Mouse (Mus musculus): ENCODE results near the gene Minos1. TPM values are rescaled to one million over a fixed set of nuclear protein-coding genes. Genes with fewer than 3 reads are reported as not detected.

The Minos1 gene
- polyA plus RNA-seq, 1 experiment from 2014 or later: 658 TPM

GRCm38 (mm10) chr4:139068287-139068686, 62.6 kb downstream of the Minos1 start:
- no peaks in the 10 kb centered on the region for H3K4me1 ChIP-seq (ENCODE audit: control insufficient read depth, insufficient read depth, low read length)
- H3K36me3 ChIP-seq (ENCODE audit: control insufficient read depth, insufficient read depth, low read length): no peaks in the 10 kb centered on the region
- no peak overlapping the region for H3K4me2 ChIP-seq (ENCODE audit: low read depth, low read length)
- no peak overlapping the region for H3K9ac ChIP-seq (ENCODE audit: low read depth, low read length)
- H3K4me3 ChIP-seq (ENCODE audit: low read length): no peak overlapping the region
- no peaks in the 10 kb centered on the region for H3K9me3 ChIP-seq (ENCODE audit: control insufficient read depth, low read length)
- H3K27me3 ChIP-seq (replicated peaks; ENCODE audit: control insufficient read depth, insufficient read depth, low read length): peaks cover 4% of the 10 kb centered on the region; the same call in 1 of the 2 replicates
- 42% methylated on average over 4 of the region's 4 CpGs for WGBS
- H3K27ac ChIP-seq (ENCODE audit: low read length): no peak overlapping the region
- ATAC-seq: no peak

DNA sequence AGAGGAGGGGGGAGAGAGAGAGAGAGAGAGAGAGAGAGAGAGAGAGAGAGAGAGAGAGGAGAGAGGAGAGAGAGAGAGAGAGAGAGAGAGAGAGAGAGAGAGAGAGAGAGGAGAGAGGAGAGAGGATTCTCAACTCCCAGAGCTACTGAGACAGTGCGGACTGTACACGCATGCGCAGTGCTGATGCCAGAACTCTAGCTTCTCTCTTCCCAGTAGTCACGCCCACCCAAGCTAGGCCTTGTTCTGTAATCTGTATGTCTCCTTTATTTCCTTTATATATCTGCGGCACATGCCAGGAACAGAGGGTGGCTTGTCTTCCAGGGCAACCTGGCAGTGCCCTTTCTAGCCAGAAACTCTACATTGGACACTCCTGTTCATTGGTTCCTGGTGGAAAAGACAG, 66.1 kb downstream of the Minos1 start:
- no peak overlapping the region for H3K4me3 ChIP-seq (ENCODE audit: low read length)
- no peak overlapping the region for H3K9ac ChIP-seq (ENCODE audit: low read depth, low read length)
- ATAC-seq: no peak
- H3K9me3 ChIP-seq (ENCODE audit: control insufficient read depth, low read length): no peaks in the 10 kb centered on the region
- 84% methylated on average over 5 of the region's 5 CpGs for WGBS
- no peaks in the 10 kb centered on the region for H3K27me3 ChIP-seq (replicated peaks; ENCODE audit: control insufficient read depth, insufficient read depth, low read length)
- H3K36me3 ChIP-seq (ENCODE audit: control insufficient read depth, insufficient read depth, low read length): no peaks in the 10 kb centered on the region
- no peaks in the 10 kb centered on the region for H3K4me1 ChIP-seq (ENCODE audit: control insufficient read depth, insufficient read depth, low read length)
- H3K27ac ChIP-seq (ENCODE audit: low read length): no peak overlapping the region
- H3K4me2 ChIP-seq (ENCODE audit: low read depth, low read length): no peak overlapping the region

DNA sequence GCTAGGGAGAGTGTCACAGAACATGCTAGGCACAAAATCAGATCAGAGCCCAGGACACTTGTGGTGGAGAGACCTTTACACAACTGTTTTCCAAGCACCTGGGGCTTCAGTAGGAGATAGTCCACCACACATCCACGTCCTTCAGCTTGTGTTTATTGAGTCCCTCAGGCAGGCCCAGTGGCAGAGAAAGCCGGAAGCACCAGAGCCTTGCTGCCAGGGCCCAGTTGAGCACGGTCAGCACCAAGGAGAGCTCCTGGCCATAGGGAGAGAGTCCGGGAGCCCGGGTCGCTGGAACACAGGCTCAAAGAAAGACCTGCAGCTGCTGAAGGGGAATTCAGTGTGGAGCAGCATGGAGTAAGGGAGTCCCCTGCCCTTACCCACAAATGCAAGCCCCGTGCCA, 71.3 kb downstream of the Minos1 start:
- Histone ChIP-seq H3K27ac (ENCODE audit: low read length) (no peak overlapping the region), H3K36me3 (ENCODE audit: control insufficient read depth, insufficient read depth, low read length) (no peaks in the 10 kb centered on the region), H3K9ac (ENCODE audit: low read depth, low read length) (no peak overlapping the region), H3K4me2 (ENCODE audit: low read depth, low read length) (no peak overlapping the region), H3K9me3 (ENCODE audit: control insufficient read depth, low read length) (no peaks in the 10 kb centered on the region), H3K4me1 (ENCODE audit: control insufficient read depth, insufficient read depth, low read length) (no peaks in the 10 kb centered on the region), H3K27me3 (replicated peaks; ENCODE audit: control insufficient read depth, insufficient read depth, low read length) (no peaks in the 10 kb centered on the region), H3K4me3 (ENCODE audit: low read length) (no peak overlapping the region)
- 7% methylated on average over 7 of the region's 7 CpGs for WGBS
- ATAC-seq: no peak

- Histone ChIP-seq H3K27ac (ENCODE audit: low read length) (no peak overlapping the region), H3K36me3 (ENCODE audit: control insufficient read depth, insufficient read depth, low read length) (no peaks in the 10 kb centered on the region), H3K9me3 (ENCODE audit: control insufficient read depth, low read length) (no peaks in the 10 kb centered on the region), H3K4me1 (ENCODE audit: control insufficient read depth, insufficient read depth, low read length) (no peaks in the 10 kb centered on the region), H3K27me3 (replicated peaks; ENCODE audit: control insufficient read depth, insufficient read depth, low read length) (no peaks in the 10 kb centered on the region), H3K4me3 (ENCODE audit: low read length) (no peak overlapping the region), H3K9ac (ENCODE audit: low read depth, low read length) (no peak overlapping the region), H3K4me2 (ENCODE audit: low read depth, low read length) (no peak overlapping the region)
- WGBS: 87% methylated on average over 5 of the region's 5 CpGs
- no peak for ATAC-seq
Observed at GRCm38 (mm10) chr4:139058029-139058428, 72.9 kb downstream of the Minos1 start.

DNA sequence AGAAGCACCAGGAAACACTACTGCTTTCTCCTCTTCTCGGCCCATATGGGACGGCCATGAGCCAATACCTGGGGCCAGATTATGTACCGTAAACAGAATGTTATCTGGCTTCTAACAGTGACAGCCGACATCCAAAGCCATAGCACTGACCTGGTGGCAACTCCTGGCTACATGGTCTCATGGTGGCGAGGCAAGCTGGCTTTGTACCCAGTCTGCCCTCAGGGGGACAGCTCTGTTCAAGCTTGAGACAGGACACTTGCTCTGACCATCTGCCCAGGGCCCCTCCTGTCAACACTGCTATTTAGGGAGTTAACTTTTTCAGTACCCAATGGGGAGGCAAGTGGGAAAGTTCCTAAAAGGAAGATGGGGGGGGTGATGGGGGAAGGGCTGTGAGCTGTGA, 73.6 kb downstream of the Minos1 start:
- ATAC-seq: no peak
- 64% methylated on average over 5 of the region's 5 CpGs for WGBS
- no peaks in the 10 kb centered on the region for H3K9me3 ChIP-seq (ENCODE audit: control insufficient read depth, low read length)

DNA sequence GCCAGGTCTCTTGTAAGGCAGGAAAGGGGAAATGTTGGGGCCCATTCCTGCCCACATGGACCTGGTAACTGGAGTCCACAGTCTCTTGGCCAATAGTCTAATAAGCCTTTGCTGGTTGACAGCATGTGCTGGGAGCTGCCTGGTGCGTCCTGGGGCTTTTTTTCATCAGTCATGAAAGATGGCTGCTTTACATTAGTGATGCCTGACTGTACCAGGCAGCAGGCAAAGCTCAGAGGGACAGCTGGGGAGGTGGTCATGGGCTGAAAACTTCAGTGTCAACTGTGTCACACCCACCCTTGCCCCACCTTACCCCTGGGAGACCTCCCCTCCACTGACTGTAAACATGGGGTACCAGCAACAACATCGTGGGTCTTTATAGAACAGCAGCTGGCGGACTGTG, 75.2 kb downstream of the Minos1 start:
- H3K27me3 ChIP-seq (replicated peaks; ENCODE audit: control insufficient read depth, insufficient read depth, low read length): no peaks in the 10 kb centered on the region
- H3K4me2 ChIP-seq (ENCODE audit: low read depth, low read length): no peak overlapping the region
- H3K4me3 ChIP-seq (ENCODE audit: low read length): no peak overlapping the region
- ATAC-seq: no peak
- H3K36me3 ChIP-seq (ENCODE audit: control insufficient read depth, insufficient read depth, low read length): no peaks in the 10 kb centered on the region
- no peak overlapping the region for H3K27ac ChIP-seq (ENCODE audit: low read length)
- 75% methylated on average over 3 of the region's 3 CpGs for WGBS
- H3K4me1 ChIP-seq (ENCODE audit: control insufficient read depth, insufficient read depth, low read length): no peaks in the 10 kb centered on the region
- H3K9ac ChIP-seq (ENCODE audit: low read depth, low read length): no peak overlapping the region
- H3K9me3 ChIP-seq (ENCODE audit: control insufficient read depth, low read length): no peaks in the 10 kb centered on the region

More for the DNA sequence above, 73.6 kb downstream of the Minos1 start:
- H3K4me3 ChIP-seq (ENCODE audit: low read length): no peak overlapping the region
- no peak overlapping the region for H3K4me2 ChIP-seq (ENCODE audit: low read depth, low read length)
- no peak overlapping the region for H3K27ac ChIP-seq (ENCODE audit: low read length)
- H3K4me1 ChIP-seq (ENCODE audit: control insufficient read depth, insufficient read depth, low read length): no peaks in the 10 kb centered on the region
- no peaks in the 10 kb centered on the region for H3K27me3 ChIP-seq (replicated peaks; ENCODE audit: control insufficient read depth, insufficient read depth, low read length)
- H3K36me3 ChIP-seq (ENCODE audit: control insufficient read depth, insufficient read depth, low read length): no peaks in the 10 kb centered on the region
- H3K9ac ChIP-seq (ENCODE audit: low read depth, low read length): no peak overlapping the region

DNA sequence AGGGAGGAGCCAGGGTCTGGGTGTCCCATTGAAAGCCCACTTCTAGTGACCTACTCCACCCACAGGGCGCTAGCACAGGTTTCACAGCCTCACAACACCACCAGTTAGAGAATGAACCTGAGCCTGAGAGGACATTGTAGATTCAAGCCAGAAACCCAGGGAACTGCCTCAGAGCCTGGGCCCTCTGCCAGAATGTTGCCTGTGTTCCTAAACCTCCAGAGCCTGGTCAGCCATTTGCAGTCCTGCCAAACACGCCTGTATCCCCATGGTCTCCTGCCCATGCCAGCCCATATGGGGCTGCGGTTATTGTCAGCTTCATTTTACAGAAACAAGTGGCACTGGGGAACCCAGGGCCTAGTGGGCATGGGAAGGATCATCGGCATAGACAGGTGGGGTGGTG, 75.6 kb downstream of the Minos1 start:
- H3K4me2 ChIP-seq (ENCODE audit: low read depth, low read length): no peak overlapping the region
- H3K4me1 ChIP-seq (ENCODE audit: control insufficient read depth, insufficient read depth, low read length): no peaks in the 10 kb centered on the region
- H3K27me3 ChIP-seq (replicated peaks; ENCODE audit: control insufficient read depth, insufficient read depth, low read length): no peaks in the 10 kb centered on the region
- WGBS: 82% methylated on average over 4 of the region's 4 CpGs
- no peak for ATAC-seq
- H3K9ac ChIP-seq (ENCODE audit: low read depth, low read length): no peak overlapping the region
- no peak overlapping the region for H3K4me3 ChIP-seq (ENCODE audit: low read length)
- no peak overlapping the region for H3K27ac ChIP-seq (ENCODE audit: low read length)
- no peaks in the 10 kb centered on the region for H3K9me3 ChIP-seq (ENCODE audit: control insufficient read depth, low read length)
- no peaks in the 10 kb centered on the region for H3K36me3 ChIP-seq (ENCODE audit: control insufficient read depth, insufficient read depth, low read length)

- no peaks in the 10 kb centered on the region for H3K36me3 ChIP-seq (ENCODE audit: control insufficient read depth, insufficient read depth, low read length)
- no peak overlapping the region for H3K4me3 ChIP-seq (ENCODE audit: low read length)
- H3K27ac ChIP-seq (ENCODE audit: low read length): no peak overlapping the region
- H3K4me2 ChIP-seq (ENCODE audit: low read depth, low read length): no peak overlapping the region
- H3K4me1 ChIP-seq (ENCODE audit: control insufficient read depth, insufficient read depth, low read length): no peaks in the 10 kb centered on the region
- H3K27me3 ChIP-seq (replicated peaks; ENCODE audit: control insufficient read depth, insufficient read depth, low read length): no peaks in the 10 kb centered on the region
- no peak for ATAC-seq
- no peaks in the 10 kb centered on the region for H3K9me3 ChIP-seq (ENCODE audit: control insufficient read depth, low read length)
- H3K9ac ChIP-seq (ENCODE audit: low read depth, low read length): no peak overlapping the region
- 58% methylated on average over 9 of the region's 9 CpGs for WGBS
Observed at GRCm38 (mm10) chr4:139054300-139054923, 76.5 kb downstream of the Minos1 start.

GRCm38 (mm10) chr4:139053391-139053790, 77.5 kb downstream of the Minos1 start:
- H3K4me3 ChIP-seq (ENCODE audit: low read length): no peak overlapping the region
- H3K27ac ChIP-seq (ENCODE audit: low read length): no peak overlapping the region
- no peaks in the 10 kb centered on the region for H3K4me1 ChIP-seq (ENCODE audit: control insufficient read depth, insufficient read depth, low read length)
- H3K9me3 ChIP-seq (ENCODE audit: control insufficient read depth, low read length): no peaks in the 10 kb centered on the region
- H3K27me3 ChIP-seq (replicated peaks; ENCODE audit: control insufficient read depth, insufficient read depth, low read length): no peaks in the 10 kb centered on the region
- WGBS: 62% methylated on average over 5 of the region's 5 CpGs
- no peaks in the 10 kb centered on the region for H3K36me3 ChIP-seq (ENCODE audit: control insufficient read depth, insufficient read depth, low read length)
- ATAC-seq: no peak
- H3K9ac ChIP-seq (ENCODE audit: low read depth, low read length): no peak overlapping the region
- no peak overlapping the region for H3K4me2 ChIP-seq (ENCODE audit: low read depth, low read length)

DNA sequence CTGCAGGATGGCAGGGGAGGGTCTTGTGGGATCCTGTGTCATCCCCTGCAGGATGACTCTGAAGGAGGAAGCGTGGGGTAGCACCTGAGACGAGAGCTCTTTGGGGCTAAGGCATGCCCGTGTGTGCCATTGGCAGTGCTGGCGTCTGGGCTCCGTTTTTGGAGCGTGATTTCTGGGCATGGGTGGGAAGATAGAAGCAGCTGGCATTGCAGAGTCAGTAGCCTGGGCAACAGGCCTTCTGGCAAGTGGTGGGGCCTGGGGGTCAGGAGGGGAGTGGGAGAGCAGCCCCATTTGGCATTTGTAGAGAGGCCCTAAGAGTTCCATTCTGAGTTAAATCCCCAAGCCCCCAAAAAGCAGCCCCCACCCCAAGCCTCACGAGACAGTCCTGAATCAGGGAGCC, 78.1 kb downstream of the Minos1 start:
- H3K9ac ChIP-seq (ENCODE audit: low read depth, low read length): no peak overlapping the region
- no peaks in the 10 kb centered on the region for H3K9me3 ChIP-seq (ENCODE audit: control insufficient read depth, low read length)
- 79% methylated on average over 7 of the region's 7 CpGs for WGBS
- no peaks in the 10 kb centered on the region for H3K27me3 ChIP-seq (replicated peaks; ENCODE audit: control insufficient read depth, insufficient read depth, low read length)
- H3K4me1 ChIP-seq (ENCODE audit: control insufficient read depth, insufficient read depth, low read length): no peaks in the 10 kb centered on the region
- H3K4me3 ChIP-seq (ENCODE audit: low read length): no peak overlapping the region
- no peaks in the 10 kb centered on the region for H3K36me3 ChIP-seq (ENCODE audit: control insufficient read depth, insufficient read depth, low read length)
- H3K4me2 ChIP-seq (ENCODE audit: low read depth, low read length): no peak overlapping the region
- no peak overlapping the region for H3K27ac ChIP-seq (ENCODE audit: low read length)
- ATAC-seq: no peak

Data from intestine, embryonic 16.5 days (tissue).